Mouse (Mus musculus) intestine, embryonic 14.5 days (tissue): ENCODE data around the gene Gm5565. TPM values are rescaled to one million over a fixed set of nuclear protein-coding genes. Genes with fewer than 3 reads are reported as not detected.
"Not testable (repeated sequence)": the region's sequence is repeated elsewhere in the genome, so short reads cannot be mapped to it uniquely, and the experiment has no call there.

Source experiments
- ATAC-seq: fragments of 200-750 bp; cut with Nextera tagmentation; replicated peaks from 2 replicates; pipeline ENCODE4 v1.8.0; 2017; ENCODE audit warnings: low read depth, moderate number of reproducible peaks, moderate TSS enrichment, moderate library complexity; ENCODE audit not compliant: low FRiP score, low TSS enrichment
- DNase-seq: peaks from one replicate; pipeline ENCODE4 v3.0.0-alpha.2; 2018; ENCODE audit warnings: low spot score
- H3K27ac ChIP-seq: fragments of 300-500 bp; sonication (generic); 2 replicates; pipeline ENCODE4 v1.5.1; 2014; ENCODE audit warnings: low read depth, mild to moderate bottlenecking, control low read depth
- H3K27me3 ChIP-seq: fragments of 300-500 bp; sonication (generic); replicated peaks from 2 replicates; pipeline ENCODE4 v1.6.1; 2014; ENCODE audit warnings: low read length, control low read depth; ENCODE audit not compliant: control insufficient read depth, insufficient read depth
- H3K36me3 ChIP-seq: fragments of 300-500 bp; sonication (generic); 2 replicates; pipeline ENCODE4 v1.6.1; 2014; ENCODE audit warnings: low read length, control low read depth; ENCODE audit not compliant: control insufficient read depth, insufficient read depth
- H3K4me1 ChIP-seq: fragments of 300-500 bp; sonication (generic); replicated peaks from 2 replicates; pipeline ENCODE4 v1.6.1; 2014; ENCODE audit warnings: low read length, control low read depth, mixed read lengths; ENCODE audit not compliant: control insufficient read depth, insufficient read depth
- H3K4me2 ChIP-seq: fragments of 300-500 bp; sonication (generic); 2 replicates; pipeline ENCODE4 v1.6.1; 2014; ENCODE audit warnings: low read length
- H3K4me3 ChIP-seq: fragments of 300-500 bp; sonication (generic); 2 replicates; pipeline ENCODE4 v1.5.1; 2014; ENCODE audit warnings: low read depth, low read length, control low read depth, mixed read lengths
- H3K9ac ChIP-seq: fragments of 300-500 bp; sonication (generic); 2 replicates; pipeline ENCODE4 v1.6.1; 2014; ENCODE audit warnings: mild to moderate bottlenecking, low read length
- H3K9me3 ChIP-seq: fragments of 300-500 bp; sonication (generic); 2 replicates; pipeline ENCODE4 v1.6.1; 2016; ENCODE audit warnings: low read length, control low read depth; ENCODE audit not compliant: control insufficient read depth
- WGBS: fragments of 180-500 bp; shearing (Covaris S2); extraction: QIAGEN DNeasy Blood & Tissue Kit; methylation state at CpG from one replicate; pipeline ENCODE4 v1.1.7; 2014; 5-methylcytosine and 5-hydroxymethylcytosine counted together
- polyA plus RNA-seq: library from polyadenylated mRNA; unstranded; fragments of >200 nt; fragmentation: Nextera tagmentation; extraction: Ambion mirVana; gene quantifications from 2 replicates; pipeline ENCODE4 v1.2.1, GENCODE M21; 2014

The Gm5565 gene
- polyA plus RNA-seq, result not detected in 2 replicates

DNA sequence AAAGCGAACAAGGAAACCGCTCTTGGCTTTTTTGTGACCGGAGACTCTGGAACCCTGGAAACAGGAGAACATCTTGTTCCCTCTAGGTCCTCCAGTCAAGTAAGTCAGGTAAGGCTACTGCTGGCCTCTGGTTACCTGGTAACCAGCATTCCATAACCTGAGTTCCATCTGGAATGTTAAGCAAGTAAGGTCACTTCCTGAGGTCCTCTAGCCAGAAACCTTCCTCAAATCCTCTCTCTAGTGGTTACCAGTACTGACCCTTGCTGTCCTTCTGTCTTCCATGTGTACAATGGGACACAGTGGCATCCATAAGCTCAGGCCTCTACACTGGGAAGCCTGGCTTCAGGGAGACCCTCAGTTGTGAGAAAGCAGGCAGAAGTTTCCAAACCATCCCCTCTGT is at the start of gene Gm5565:
TSS of gene Gm5565 (minus strand) at position 101 of the 400 bp plus-strand sequence.
- not testable (repeated sequence) for H3K4me2 ChIP-seq, H3K9me3 ChIP-seq, H3K9ac ChIP-seq, ATAC-seq, DNase-seq, H3K27me3 ChIP-seq, H3K4me3 ChIP-seq, H3K4me1 ChIP-seq, H3K36me3 ChIP-seq, H3K27ac ChIP-seq
- 93% methylated on average over 3 of the region's 3 CpGs for WGBS

DNA sequence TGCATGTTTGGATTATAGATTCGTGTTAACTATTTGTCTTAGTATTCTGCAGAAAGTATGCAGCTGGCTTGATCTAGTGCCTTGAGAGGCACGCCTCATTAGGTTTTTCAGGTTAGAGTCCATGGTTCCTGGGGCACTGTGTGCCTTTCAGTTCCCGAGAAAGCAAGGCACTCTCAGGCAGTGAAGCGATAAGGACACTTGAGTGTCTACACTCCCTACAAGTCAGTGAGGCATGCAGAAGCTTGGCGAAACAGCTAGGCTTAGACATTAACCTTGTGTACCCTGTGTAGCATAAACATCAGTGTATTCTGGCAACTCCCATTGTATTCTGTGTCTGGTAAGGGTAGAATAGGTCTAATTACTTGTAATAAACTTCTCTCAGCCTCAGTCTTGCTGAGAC is 45.2 kb upstream of the Gm5565 start:
- Histone ChIP-seq H3K27ac (no peak overlapping the region), H3K9ac (no peak overlapping the region), H3K4me3 (no peak overlapping the region), H3K9me3 (0 out of 2 replicates have a peak, but pooled peaks cover 3% of the 10 kb centered on the region), H3K4me1 (no peaks in the 10 kb centered on the region), H3K27me3 (no peaks in the 10 kb centered on the region), H3K36me3 (peaks cover 72% of the 10 kb centered on the region), H3K4me2 (no peak overlapping the region)
- DNase-seq (no peak), ATAC-seq (no peak)
- WGBS, result 91% methylated on average over 5 of the region's 5 CpGs

DNA sequence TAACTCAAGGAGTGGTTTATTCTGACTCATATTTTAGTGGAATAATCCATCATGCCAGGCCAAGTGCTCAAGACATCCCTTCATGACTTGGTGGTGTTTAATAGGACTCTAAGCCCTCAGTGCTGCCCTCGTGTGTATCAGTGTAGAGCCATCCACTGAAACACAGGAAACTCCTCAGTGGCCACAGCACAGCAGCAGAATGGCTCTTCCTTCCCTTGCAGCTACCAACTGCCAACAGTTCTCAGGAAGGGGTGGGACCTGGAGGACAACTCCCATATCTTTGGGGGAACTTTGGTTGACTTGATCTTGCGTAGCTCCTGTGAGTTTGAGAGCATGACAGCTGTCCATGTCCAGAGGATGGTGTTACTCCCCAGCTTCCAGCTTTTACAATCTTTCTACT is 43.6 kb upstream of the Gm5565 start:
- Histone ChIP-seq H3K4me2 (no peak overlapping the region), H3K4me3 (no peak overlapping the region), H3K4me1 (no peaks in the 10 kb centered on the region), H3K27ac (no peak overlapping the region), H3K9me3 (0 out of 2 replicates have a peak, but pooled peaks cover 3% of the 10 kb centered on the region), H3K9ac (no peak overlapping the region), H3K36me3 (peaks cover 58% of the 10 kb centered on the region), H3K27me3 (no peaks in the 10 kb centered on the region)
- ATAC-seq (no peak), DNase-seq (no peak)
- WGBS, result 82% methylated on average over 2 of the region's 2 CpGs

DNA sequence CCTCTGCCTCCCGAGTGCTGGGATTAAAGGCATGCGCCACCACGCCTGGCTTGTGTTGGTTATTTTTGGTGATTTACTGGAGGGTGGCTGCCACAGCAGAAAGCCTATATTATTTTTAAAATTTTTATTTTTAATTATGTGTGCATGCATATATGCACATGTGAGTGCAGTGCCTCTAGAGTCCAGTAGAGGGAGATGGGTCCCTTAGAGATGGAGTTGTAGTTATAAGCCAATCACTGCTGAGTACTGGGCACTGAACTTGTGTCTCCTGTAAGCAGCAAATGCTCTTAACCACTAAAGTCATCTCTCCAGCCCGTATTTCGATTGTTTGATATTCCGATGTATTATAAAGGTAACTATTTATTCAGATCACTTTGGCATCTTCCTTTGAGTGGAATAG is 40.2 kb upstream of the Gm5565 start:
- H3K9ac ChIP-seq, result no peak overlapping the region
- 98% methylated on average over 6 of the region's 6 CpGs for whole genome bisulfite sequencing
- no peak for DNase-seq
- ATAC-seq, result no peak
- H3K36me3 ChIP-seq, result peaks cover 25% of the 10 kb centered on the region
- no peaks in the 10 kb centered on the region for H3K27me3 ChIP-seq
- H3K4me3 ChIP-seq, result no peak overlapping the region
- 0 out of 2 replicates have a peak, but pooled peaks cover 3% of the 10 kb centered on the region for H3K9me3 ChIP-seq
- H3K4me2 ChIP-seq, result no peak overlapping the region
- no peaks in the 10 kb centered on the region for H3K4me1 ChIP-seq
- no peak overlapping the region for H3K27ac ChIP-seq

DNA sequence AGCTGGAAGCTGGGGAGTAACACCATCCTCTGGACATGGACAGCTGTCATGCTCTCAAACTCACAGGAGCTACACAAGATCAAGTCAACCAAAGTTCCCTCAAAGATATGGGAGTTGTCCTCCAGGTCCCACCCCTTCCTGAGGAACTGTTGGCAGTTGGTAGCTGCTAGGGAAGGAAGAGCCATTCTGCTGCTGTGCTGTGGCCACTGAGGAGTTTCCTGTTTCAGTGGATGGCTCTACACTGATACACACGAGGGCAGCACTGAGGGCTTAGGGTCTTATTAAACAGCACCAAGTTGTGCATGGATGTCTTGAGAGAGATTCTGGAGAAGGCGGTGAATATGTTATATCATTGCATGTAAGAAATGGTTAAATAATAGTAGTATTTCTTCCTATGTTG is 39.2 kb upstream of the Gm5565 start:
- 0 out of 2 replicates have a peak, but pooled peaks cover 3% of the 10 kb centered on the region for H3K9me3 ChIP-seq
- no peak overlapping the region for H3K9ac ChIP-seq
- ATAC-seq, result no peak
- no peak overlapping the region for H3K4me3 ChIP-seq
- no peak for DNase-seq
- 86% methylated on average over 2 of the region's 2 CpGs for WGBS
- no peaks in the 10 kb centered on the region for H3K4me1 ChIP-seq
- H3K27me3 ChIP-seq, result no peaks in the 10 kb centered on the region
- H3K4me2 ChIP-seq, result no peak overlapping the region
- H3K27ac ChIP-seq, result no peak overlapping the region
- peaks cover 15% of the 10 kb centered on the region for H3K36me3 ChIP-seq

DNA sequence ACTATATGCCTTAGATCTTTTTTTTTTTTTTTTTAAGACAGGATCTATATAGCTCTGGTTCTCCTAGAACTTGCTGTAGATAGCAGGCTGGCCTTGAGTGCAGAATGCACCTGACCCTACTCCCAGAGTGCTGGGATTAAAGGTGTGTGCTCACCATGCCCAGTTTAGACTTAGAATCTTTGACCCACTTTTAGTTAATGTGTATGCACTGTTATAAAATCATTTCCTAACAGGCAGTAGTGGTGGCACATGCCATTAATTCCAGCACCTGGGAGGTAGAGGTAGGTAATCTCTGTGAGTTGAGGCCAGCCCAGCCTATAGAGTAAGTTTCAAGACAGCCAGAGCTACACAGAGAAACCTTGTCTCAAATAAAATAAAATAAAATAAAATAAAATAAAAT is 38.7 kb upstream of the Gm5565 start:
- no peaks in the 10 kb centered on the region for H3K4me1 ChIP-seq
- no peaks in the 10 kb centered on the region for H3K27me3 ChIP-seq
- no peak for DNase-seq
- H3K27ac ChIP-seq, result no peak overlapping the region
- no peak overlapping the region for H3K9ac ChIP-seq
- H3K36me3 ChIP-seq, result peaks cover 10% of the 10 kb centered on the region
- H3K4me3 ChIP-seq, result no peak overlapping the region
- 0 out of 2 replicates have a peak, but pooled peaks cover 3% of the 10 kb centered on the region for H3K9me3 ChIP-seq
- ATAC-seq, result no peak
- H3K4me2 ChIP-seq, result no peak overlapping the region

DNA sequence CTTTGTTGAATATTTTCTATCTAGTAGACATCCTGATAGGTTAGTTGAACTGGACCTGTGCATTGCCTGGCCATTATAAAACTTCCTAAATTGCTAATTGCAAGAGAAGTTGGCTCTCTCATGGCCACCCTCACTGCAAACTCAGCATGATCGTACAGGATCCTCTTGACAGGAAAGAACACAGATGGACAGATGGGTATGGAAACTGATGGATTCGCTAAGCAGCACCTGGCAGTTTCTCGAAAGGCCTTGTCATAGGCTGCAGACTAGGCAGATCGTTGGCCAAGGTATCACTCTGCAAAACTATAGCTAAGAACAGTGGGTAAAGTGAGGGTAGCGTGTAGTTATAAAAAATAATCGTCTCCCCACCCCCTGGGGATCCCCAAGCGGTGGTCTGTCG is 33.0 kb upstream of the Gm5565 start:
- ATAC-seq, result no peak
- no peaks in the 10 kb centered on the region for H3K36me3 ChIP-seq

DNA sequence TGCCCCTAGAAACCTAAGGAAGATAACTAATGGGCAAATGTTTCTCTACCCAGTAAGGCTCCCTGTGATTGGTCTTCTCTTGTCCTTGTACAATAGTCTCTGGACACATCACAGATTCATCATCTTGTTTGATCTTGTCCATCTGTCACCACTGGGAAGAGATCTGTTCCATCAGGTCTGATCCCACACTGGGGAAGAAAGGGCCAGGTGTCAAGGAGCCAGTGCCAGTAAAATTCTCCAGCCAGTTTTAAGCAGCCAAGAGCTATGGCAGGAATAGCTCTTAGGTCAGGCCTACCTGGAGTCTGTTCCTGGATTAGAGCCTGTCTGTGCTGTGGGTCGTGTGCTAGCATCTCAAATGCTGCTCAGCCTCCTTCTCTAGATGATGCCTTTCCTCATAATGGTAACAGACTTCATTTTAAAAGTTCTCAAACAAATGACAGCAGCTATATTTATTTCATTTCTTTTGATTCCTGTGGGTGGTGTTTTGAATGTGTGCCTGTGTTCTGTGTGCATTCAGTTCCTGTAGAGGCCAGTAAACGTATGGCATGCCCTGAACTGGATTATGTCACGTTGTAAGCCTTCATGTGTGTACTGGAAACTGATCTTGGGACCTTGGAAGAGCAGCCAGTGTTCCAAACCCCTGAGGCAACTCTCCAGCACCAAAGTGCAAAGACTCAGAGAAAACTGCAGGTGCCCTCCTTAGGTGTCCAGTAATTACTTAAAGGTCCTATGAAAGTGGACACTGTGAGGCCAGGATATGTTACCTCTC is 30.3 kb upstream of the Gm5565 start:
- Histone ChIP-seq H3K9me3 (no peaks in the 10 kb centered on the region), H3K4me2 (no peak overlapping the region), H3K27ac (no peak overlapping the region), H3K36me3 (no peaks in the 10 kb centered on the region), H3K4me3 (no peak overlapping the region), H3K9ac (no peak overlapping the region), H3K27me3 (no peaks in the 10 kb centered on the region), H3K4me1 (no peaks in the 10 kb centered on the region)
- ATAC-seq (no peak), DNase-seq (no peak)
- 61% methylated on average over 3 of the region's 3 CpGs for WGBS

More for the DNA sequence above, 33.0 kb upstream of the Gm5565 start:
- 80% methylated on average over 8 of the region's 8 CpGs for WGBS
- Histone ChIP-seq H3K27me3 (no peaks in the 10 kb centered on the region), H3K4me3 (no peak overlapping the region), H3K4me2 (no peak overlapping the region), H3K4me1 (no peaks in the 10 kb centered on the region), H3K27ac (no peak overlapping the region), H3K9me3 (no peaks in the 10 kb centered on the region), H3K9ac (no peak overlapping the region)
- DNase-seq, result no peak

DNA sequence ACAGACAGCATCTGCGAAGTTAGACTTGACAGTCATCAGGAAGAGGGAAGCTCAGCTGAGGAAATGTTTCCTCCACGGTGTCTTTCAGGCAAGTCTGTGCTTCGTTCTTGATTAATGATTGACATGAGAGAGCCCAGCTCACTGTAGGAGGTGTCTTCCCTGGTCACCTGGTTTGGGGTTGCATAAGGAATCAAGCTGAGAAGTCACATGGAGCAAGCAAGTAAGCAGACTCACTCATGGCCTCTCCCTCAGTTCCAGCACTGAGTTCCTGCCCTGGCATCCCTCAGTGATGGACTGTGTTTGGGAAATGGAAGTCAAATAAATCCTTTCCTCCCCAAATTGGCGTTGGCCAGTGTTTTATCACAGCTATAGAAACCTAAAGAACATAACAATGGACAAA is 29.8 kb upstream of the Gm5565 start:
- ATAC-seq, result no peak
- Histone ChIP-seq H3K27ac (no peak overlapping the region), H3K4me2 (no peak overlapping the region), H3K9me3 (no peaks in the 10 kb centered on the region), H3K27me3 (no peaks in the 10 kb centered on the region), H3K4me3 (no peak overlapping the region), H3K9ac (no peak overlapping the region), H3K4me1 (no peaks in the 10 kb centered on the region), H3K36me3 (no peaks in the 10 kb centered on the region)
- WGBS, result 59% methylated on average over 4 of the region's 4 CpGs
- no peak for DNase-seq
